Mouse (Mus musculus) 416B (cell line): ENCODE data around the gene Rxfp1.
"Not testable (repeated sequence)": the region's sequence is repeated elsewhere in the genome, so short reads cannot be mapped to it uniquely, and the experiment has no call there.

Source experiments
- DNase-seq: peaks from one replicate; pipeline ENCODE4 v3.0.0; 2011; ENCODE audit warnings: low read depth

Rxfp1 gene

GRCm38 (mm10) chr3:79737780-79738179 is at the start of gene Rxfp1:
Rxfp1 (minus strand) TSS chr3:79737880.
- peak; percentile 26 for DNase-seq

GRCm38 (mm10) chr3:79784362-79784736 is 46.7 kb upstream of the Rxfp1 start:
- no peak for DNase-seq

- no peak for DNase-seq
Observed at GRCm38 (mm10) chr3:79783630-79784361, 46.1 kb upstream of the Rxfp1 start.

GRCm38 (mm10) chr3:79772701-79773100 is 35.0 kb upstream of the Rxfp1 start:
- DNase-seq, result peak; percentile 7

GRCm38 (mm10) chr3:79753736-79754135 is 16.1 kb upstream of the Rxfp1 start:
- DNase-seq, result no peak

- DNase-seq, result no peak
Observed at GRCm38 (mm10) chr3:79746585-79746984, 8.9 kb upstream of the Rxfp1 start.

GRCm38 (mm10) chr3:79745101-79745500 is 7.4 kb upstream of the Rxfp1 start:
- DNase-seq, result no peak

- DNase-seq, result peak; percentile 10
Observed at GRCm38 (mm10) chr3:79744415-79744814, 6.7 kb upstream of the Rxfp1 start.

- no peak for DNase-seq
Observed at GRCm38 (mm10) chr3:79740351-79740750, 2.7 kb upstream of the Rxfp1 start.

GRCm38 (mm10) chr3:79738451-79738850 is 771 bp upstream of the Rxfp1 start:
- no peak for DNase-seq

- no peak for DNase-seq
Observed at GRCm38 (mm10) chr3:79726506-79727075, 11.1 kb downstream of the Rxfp1 start.

- DNase-seq, result no peak
Observed at GRCm38 (mm10) chr3:79720756-79721484, 16.8 kb downstream of the Rxfp1 start.

- no peak for DNase-seq
Observed at GRCm38 (mm10) chr3:79706436-79706835, 31.2 kb downstream of the Rxfp1 start.

- no peak for DNase-seq
Observed at GRCm38 (mm10) chr3:79703135-79703534, 34.5 kb downstream of the Rxfp1 start.

- DNase-seq, result no peak
Observed at GRCm38 (mm10) chr3:79691957-79692356, 45.7 kb downstream of the Rxfp1 start.

GRCm38 (mm10) chr3:79690111-79690651 is 47.5 kb downstream of the Rxfp1 start:
- no peak for DNase-seq

GRCm38 (mm10) chr3:79688101-79688500 is 49.6 kb downstream of the Rxfp1 start:
- DNase-seq, result not testable (repeated sequence)

GRCm38 (mm10) chr3:79683529-79683928 is 54.2 kb downstream of the Rxfp1 start:
- DNase-seq, result no peak

GRCm38 (mm10) chr3:79682351-79683132 is 55.1 kb downstream of the Rxfp1 start:
- DNase-seq, result no peak

GRCm38 (mm10) chr3:79676411-79676810 is 61.3 kb downstream of the Rxfp1 start:
- DNase-seq, result peak; percentile 28

GRCm38 (mm10) chr3:79674641-79675040 is 63.0 kb downstream of the Rxfp1 start:
- DNase-seq, result no peak

GRCm38 (mm10) chr3:79673082-79673481 is 64.6 kb downstream of the Rxfp1 start:
- DNase-seq, result peak; percentile 62
